Mouse (Mus musculus): ENCODE measurements around the gene Dock8.

Dock8 gene

GRCm38 (mm10) chr19:25066229-25066628, 66.9 kb downstream of the Dock8 start:
- no peak for DNase-seq

GRCm38 (mm10) chr19:25068518-25068917, 69.2 kb downstream of the Dock8 start:
- DNase-seq: no peak

- no peak for DNase-seq
Observed at GRCm38 (mm10) chr19:25072521-25072920, 73.2 kb downstream of the Dock8 start.

- DNase-seq: no peak
Observed at GRCm38 (mm10) chr19:25074741-25075140, 75.4 kb downstream of the Dock8 start.

- DNase-seq: no peak
Observed at GRCm38 (mm10) chr19:25077636-25078035, 78.3 kb downstream of the Dock8 start.

DNA sequence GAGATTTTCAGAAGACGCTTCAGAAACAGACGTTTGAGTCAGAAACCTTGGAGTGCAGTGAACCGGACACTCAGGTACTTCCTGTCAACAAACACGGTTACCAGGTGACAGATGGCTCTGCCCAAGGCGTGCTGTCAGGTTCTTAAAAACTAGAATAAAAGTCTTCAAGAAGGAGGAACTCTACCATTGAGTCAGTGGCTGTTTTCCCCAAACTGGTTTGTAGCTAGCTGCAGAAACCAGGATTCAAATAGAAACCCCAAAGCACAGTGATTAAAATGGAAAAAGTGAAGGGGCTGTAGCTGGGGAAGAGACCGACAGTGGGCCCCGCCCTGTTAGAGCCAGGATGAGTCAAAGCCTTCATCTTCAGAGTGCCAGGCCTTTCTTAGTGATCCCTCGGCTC, 78.8 kb downstream of the Dock8 start:
- no peak for DNase-seq

DNA sequence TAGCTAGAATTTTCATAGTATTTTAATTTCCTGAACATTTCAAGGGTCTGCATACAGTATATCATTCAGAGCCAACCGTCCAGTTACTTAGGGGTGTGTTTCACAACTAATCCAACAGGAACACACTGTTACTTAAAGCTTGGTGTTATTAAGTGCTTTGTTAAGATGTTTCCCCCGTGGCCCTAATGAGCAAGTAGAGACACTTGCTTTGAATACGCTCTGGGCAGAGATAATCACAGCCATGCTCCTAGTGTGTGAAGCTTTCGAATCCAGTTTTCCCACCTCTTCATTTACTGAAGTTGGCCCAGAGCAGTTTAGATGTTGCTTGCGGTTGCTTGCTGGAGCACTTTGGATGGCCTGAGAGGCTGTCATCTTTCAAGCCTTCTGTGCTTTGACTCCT, 80.8 kb downstream of the Dock8 start:
- no peak for DNase-seq

DNA sequence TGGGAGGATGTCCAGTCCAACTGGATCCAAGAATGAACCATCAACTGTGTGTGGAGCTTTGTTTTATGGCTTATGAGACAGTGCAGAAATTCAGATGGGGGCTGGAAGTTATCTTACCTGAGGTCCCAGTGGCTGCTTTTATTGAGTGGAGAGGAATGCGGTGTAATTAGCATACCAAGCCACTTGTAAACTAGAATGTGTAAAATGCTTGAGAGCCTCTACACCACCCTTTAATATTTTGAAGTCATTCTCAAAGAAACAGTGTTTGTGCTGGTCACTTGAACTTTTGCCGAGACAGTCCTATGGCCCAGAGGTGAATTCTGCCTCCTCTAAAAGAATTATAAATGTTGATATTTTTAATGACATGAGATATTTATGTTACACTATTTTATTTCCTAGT, 83.5 kb downstream of the Dock8 start:
- DNase-seq: no peak

DNA sequence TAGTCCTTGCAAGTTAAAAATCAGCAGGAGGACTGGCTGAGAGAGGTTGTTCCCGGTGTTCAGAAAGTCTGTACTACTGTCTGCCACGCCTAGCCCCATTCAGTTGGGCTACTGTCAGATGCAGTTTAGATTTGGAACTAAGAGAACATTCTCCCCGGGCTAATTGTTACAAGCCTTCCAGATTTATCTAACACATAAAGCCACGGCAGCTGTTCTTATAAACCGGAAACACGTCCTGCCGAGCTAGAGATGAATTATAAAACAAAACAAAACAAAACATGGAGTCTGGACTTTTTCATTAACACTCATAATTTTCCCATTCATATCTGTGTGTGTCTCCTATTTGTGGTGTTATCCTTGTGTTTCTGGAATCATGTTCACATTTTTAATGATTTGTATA, 87.8 kb downstream of the Dock8 start:
- DNase-seq: no peak

DNA sequence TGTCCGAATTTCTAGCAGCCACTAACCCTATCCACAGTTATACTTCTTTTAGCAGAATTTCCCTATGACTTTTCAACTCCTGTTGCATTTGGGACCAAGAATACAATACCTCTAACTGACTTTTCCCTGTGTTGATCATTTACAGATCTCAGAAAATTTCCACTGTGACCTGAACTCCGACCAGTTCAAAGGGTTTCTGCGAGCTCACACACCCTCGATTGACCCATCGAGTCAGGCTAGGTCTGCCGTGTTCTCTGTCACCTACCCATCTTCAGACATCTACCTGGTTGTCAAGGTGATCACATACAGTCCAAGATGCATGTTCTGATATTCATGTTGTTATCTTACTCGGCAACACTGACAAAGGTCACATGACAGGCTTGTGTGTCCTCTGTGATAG, 90.4 kb downstream of the Dock8 start:
- no peak for DNase-seq

GRCm38 (mm10) chr19:25095135-25095534, 95.8 kb downstream of the Dock8 start:
- no peak for DNase-seq

DNA sequence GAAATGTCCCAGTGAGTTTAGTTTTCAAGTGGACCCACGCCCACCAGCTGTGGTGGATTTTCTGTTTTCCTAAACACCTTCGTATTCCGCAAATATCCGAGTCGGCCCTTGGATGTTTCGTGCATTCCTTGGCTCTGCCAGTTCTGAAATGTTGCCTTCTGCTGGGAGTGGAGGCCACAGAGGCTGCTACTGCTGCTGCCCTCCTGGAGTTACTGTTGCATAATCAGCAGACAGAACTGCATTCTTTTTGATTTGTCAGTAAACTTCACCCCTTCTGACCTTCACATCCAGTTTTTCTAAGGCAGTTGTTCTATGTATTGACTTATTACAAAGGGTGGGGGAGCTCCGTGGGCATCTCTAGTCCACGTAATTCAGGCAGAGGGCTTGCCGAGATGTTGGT, 97.0 kb downstream of the Dock8 start:
- no peak for DNase-seq

GRCm38 (mm10) chr19:25096986-25097385, 97.7 kb downstream of the Dock8 start:
- no peak for DNase-seq

- DNase-seq: no peak
Observed at GRCm38 (mm10) chr19:25097506-25097905, 98.2 kb downstream of the Dock8 start.

DNA sequence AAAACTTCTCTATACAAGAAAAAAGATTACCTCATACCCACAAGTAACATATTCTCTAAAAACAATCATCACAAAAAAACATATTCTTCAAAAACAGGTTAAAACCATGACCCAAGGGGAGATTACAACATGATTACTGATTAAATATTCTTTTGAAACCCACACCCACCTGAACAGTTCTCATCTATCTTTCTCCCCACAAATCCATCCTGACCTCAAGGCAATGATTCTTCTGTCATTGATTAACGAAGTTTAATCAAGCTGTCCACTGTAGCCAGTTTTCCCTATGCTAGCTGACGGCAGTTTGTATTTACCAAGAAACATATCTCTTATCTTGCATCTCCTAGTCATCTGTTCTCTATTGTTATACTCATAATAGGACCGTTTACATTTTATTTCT, 98.6 kb downstream of the Dock8 start:
- DNase-seq: no peak

GRCm38 (mm10) chr19:25098941-25099340, 99.6 kb downstream of the Dock8 start:
- DNase-seq: no peak

- DNase-seq: no peak
Observed at GRCm38 (mm10) chr19:25105682-25106081, 106.3 kb downstream of the Dock8 start.

DNA sequence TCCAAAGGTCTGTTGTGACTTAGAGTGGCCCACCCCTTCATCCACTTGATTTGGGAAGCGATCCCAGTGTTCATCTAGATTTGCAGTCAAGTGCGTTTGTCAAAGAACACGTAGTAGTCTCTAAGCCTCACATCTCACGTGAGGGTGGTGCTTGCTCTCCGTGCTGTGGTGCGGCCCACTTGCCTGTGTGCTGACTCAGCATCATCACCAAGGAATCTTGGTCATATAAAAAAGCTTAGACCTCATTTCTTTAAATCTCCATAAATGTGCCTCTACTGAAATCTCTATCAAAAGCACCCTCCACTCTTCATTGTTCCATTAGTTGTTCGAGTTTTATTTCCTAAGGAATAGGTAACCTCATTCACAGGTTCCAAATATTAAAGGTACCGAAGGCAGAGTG, 107.0 kb downstream of the Dock8 start:
- no peak for DNase-seq

- no peak for DNase-seq
Observed at GRCm38 (mm10) chr19:25107417-25107816, 108.1 kb downstream of the Dock8 start.

- no peak for DNase-seq
Observed at GRCm38 (mm10) chr19:25111591-25112233, 112.4 kb downstream of the Dock8 start.

DNA sequence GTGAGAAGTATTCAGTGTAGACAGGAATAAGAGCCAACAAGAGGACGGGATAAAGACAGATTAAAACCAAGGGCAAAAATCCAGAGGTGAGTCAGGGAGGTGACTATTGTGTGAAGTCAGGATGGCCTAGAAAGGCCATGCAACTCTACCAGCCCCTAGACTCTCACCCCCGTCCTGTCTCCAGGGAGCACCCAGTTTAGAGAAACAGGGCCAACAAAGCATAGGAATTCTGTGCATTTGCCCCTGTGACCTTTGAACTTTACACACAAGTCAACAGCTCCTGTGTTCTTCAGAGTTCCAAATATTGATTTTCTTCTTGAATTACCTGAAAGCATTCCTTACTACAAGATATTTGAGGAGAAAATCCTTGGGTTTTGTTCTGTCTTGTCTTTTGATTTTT, 117.6 kb downstream of the Dock8 start:
- no peak for DNase-seq

DNA sequence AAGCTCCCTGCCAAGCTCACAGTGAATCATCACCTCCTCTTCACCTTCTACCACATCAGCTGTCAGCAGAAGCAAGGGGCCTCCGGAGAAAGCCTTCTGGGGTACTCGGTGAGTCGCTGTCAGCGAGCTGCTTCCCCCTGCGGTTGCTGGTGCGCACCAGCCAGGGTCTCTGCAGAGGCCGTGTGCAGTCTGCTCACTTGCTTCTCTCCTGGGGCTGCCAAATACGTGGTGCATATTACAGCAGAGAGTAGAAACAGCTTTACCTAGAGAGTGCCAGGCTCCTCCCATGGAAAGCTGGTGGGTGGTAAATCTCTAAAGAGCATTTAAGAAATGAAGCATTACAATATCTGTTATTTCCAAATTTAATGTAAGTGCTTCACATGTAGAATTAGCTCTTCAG, 123.1 kb downstream of the Dock8 start:
- no peak for DNase-seq

GRCm38 (mm10) chr19:25123031-25123430, 123.7 kb downstream of the Dock8 start:
- DNase-seq: peak; percentile 13

DNA sequence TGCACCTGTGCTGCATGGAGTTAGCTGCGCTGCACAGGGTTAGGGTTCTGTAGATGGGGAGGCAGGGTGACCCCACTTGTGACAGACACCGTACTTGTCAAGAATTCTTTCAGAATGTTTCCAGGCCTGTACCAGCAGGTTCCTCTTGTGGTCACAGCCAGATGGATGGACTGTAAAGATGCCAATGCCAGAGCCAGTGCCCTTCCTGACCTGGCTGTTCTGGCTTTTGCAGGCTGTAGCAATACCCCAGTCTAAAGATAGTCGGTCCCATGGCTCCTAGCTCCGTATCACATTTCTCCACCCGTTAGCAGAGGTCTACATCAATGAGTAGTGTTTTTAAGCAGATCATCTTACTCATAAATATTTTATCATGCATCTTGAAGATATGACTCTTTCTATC, 124.1 kb downstream of the Dock8 start:
- no peak for DNase-seq

DNA sequence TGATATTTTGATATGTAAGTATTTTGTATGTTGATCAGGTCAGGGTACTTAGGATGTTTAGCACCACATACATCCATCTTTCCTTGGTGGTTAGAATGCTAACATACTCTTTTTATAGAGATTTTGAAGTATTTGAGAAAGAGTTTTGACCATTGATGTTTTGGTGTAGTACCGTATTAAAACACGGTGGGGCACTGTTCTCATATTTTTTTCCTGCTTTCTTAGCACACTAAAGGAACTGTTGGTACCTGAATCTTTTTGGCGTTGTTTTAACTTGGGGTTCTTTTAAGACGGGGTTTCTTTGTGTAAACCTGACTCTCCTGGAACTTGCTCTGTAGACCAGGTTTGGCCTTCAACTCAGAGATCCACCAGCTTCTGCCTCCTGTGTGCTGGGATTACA, 133.0 kb downstream of the Dock8 start:
- no peak for DNase-seq

GRCm38 (mm10) chr19:25133959-25134358, 134.6 kb downstream of the Dock8 start:
- DNase-seq: no peak

Measured in right cerebral cortex, postnatal 4 days (tissue).